Mouse (Mus musculus): Measurements from ENCODE around the gene Abhd18. TPM values are rescaled to one million over a fixed set of nuclear protein-coding genes. Genes with fewer than 3 reads are reported as not detected.
A peak's percentile ranks its signal among the peaks of the same experiment; 100 is the strongest.

Abhd18 gene
- total RNA-seq, 2 experiments from 2014 or later, result 17.0 to 24.5 TPM

- peak; percentile 42 for DNase-seq
Observed at GRCm38 (mm10) chr3:40949903-40950600, 103.3 kb downstream of the Abhd18 start.

- peak; percentile 56 for DNase-seq
Observed at GRCm38 (mm10) chr3:40950601-40951201, 103.9 kb downstream of the Abhd18 start.

GRCm38 (mm10) chr3:40951365-40951764 lies 104.6 kb downstream of the Abhd18 start:
- DNase-seq, result no peak

GRCm38 (mm10) chr3:40952606-40953005 lies 105.8 kb downstream of the Abhd18 start:
- no peak for DNase-seq

- DNase-seq, result no peak
Observed at GRCm38 (mm10) chr3:40954792-40955191, 108.0 kb downstream of the Abhd18 start.

GRCm38 (mm10) chr3:40958831-40959230 lies 112.1 kb downstream of the Abhd18 start:
- no peak for DNase-seq

GRCm38 (mm10) chr3:40980758-40981157 lies 134.0 kb downstream of the Abhd18 start:
- DNase-seq, result no peak

- no peak for DNase-seq
Observed at GRCm38 (mm10) chr3:40987539-40987938, 140.8 kb downstream of the Abhd18 start.

Other genes with a start within 250 kb of the Abhd18 start
- gene Slc25a31, start 138.1 kb upstream of the Abhd18 start, total RNA-seq (2021), result not detected
- gene Hspa4l, start 102.5 kb upstream of the Abhd18 start, total RNA-seq (2021), result 1 to 10 TPM; 6.2 TPM
- gene Plk4, start 47.0 kb upstream of the Abhd18 start, total RNA-seq (2021), result 1 to 10 TPM; 1.4 to 2.3 TPM
- 10 to 100 TPM; 15.2 to 18.1 TPM for gene Mfsd8, start 84 bp upstream of the Abhd18 start, total RNA-seq (2021)
- under 1 TPM; 0.11 to 0.15 TPM for gene 1700034I23Rik, start 55.6 kb downstream of the Abhd18 start, total RNA-seq (2021)
- gene Larp1b, start 102.9 kb downstream of the Abhd18 start, total RNA-seq (2021), result 10 to 100 TPM; 60.3 to 69.2 TPM
- gene Pgrmc2, start 236.1 kb downstream of the Abhd18 start, total RNA-seq (2021), result 10 to 100 TPM; 14.9 to 18.2 TPM

Measured in gastrocnemius, postnatal 25 days (tissue).